Mouse (Mus musculus) lung, embryonic 14.5 days (tissue): Measurements from ENCODE around the gene Tlcd1. TPM values are rescaled to one million over a fixed set of nuclear protein-coding genes. Genes with fewer than 3 reads are reported as not detected.
"Not testable (repeated sequence)": the region's sequence is repeated elsewhere in the genome, so short reads cannot be mapped to it uniquely, and the experiment has no call there.

Source experiments
- ATAC-seq: fragments of 200-750 bp; cut with Nextera tagmentation; 2 replicates; pipeline ENCODE4 v1.8.0; 2017; ENCODE audit warnings: mild to moderate bottlenecking, moderate TSS enrichment, moderate library complexity; ENCODE audit not compliant: insufficient read depth
- DNase-seq: peaks from one replicate; pipeline ENCODE4 v3.0.0-alpha.2; 2015
- H3K27ac ChIP-seq: fragments of 300-500 bp; sonication (generic); 2 replicates; pipeline ENCODE4 v1.5.1; 2014; ENCODE audit warnings: low read depth, mild to moderate bottlenecking, moderate library complexity
- H3K27me3 ChIP-seq: fragments of 300-500 bp; sonication (generic); 2 replicates; pipeline ENCODE4 v1.6.1; 2014; ENCODE audit warnings: low read length, control low read depth; ENCODE audit not compliant: insufficient read depth
- H3K36me3 ChIP-seq: fragments of 300-500 bp; sonication (generic); 2 replicates; pipeline ENCODE4 v1.6.1; 2014; ENCODE audit warnings: control low read depth; ENCODE audit not compliant: insufficient read depth
- H3K4me1 ChIP-seq: fragments of 300-500 bp; sonication (generic); 2 replicates; pipeline ENCODE4 v1.6.1; 2014; ENCODE audit warnings: antibody characterized with exemption, control low read depth; ENCODE audit not compliant: insufficient read depth
- H3K4me2 ChIP-seq: fragments of 300-500 bp; sonication (generic); 2 replicates; pipeline ENCODE4 v1.6.1; 2014; ENCODE audit warnings: mild to moderate bottlenecking
- H3K4me3 ChIP-seq: fragments of 300-500 bp; sonication (generic); 2 replicates; pipeline ENCODE4 v1.5.1; 2014; ENCODE audit warnings: low read depth, low read length
- H3K9ac ChIP-seq: fragments of 300-500 bp; sonication (generic); 2 replicates; pipeline ENCODE4 v1.6.1; 2014
- H3K9me3 ChIP-seq: fragments of 300-500 bp; sonication (generic); 2 replicates; pipeline ENCODE4 v1.6.1; 2016; ENCODE audit warnings: low read depth, low read length, control low read depth
- CTCF ChIP-seq: IDR thresholded peaks from 2 replicates; pipeline ENCODE4 v1.5.1; 2016; ENCODE audit warnings: antibody characterized with exemption, low read depth
- WGBS: fragments of 180-500 bp; shearing (Covaris S2); extraction: QIAGEN DNeasy Blood & Tissue Kit; methylation state at CpG from one replicate; pipeline ENCODE4 v1.1.7; 2014; 5-methylcytosine and 5-hydroxymethylcytosine counted together
- polyA plus RNA-seq: library from polyadenylated mRNA; unstranded; fragments of >200 nt; fragmentation: Nextera tagmentation; extraction: Ambion mirVana; gene quantifications from 2 replicates; pipeline ENCODE4 v1.2.1, GENCODE M21; 2014

Tlcd1 gene
- 19.2 and 21.6 TPM in 2 replicates for polyA plus RNA-seq

DNA sequence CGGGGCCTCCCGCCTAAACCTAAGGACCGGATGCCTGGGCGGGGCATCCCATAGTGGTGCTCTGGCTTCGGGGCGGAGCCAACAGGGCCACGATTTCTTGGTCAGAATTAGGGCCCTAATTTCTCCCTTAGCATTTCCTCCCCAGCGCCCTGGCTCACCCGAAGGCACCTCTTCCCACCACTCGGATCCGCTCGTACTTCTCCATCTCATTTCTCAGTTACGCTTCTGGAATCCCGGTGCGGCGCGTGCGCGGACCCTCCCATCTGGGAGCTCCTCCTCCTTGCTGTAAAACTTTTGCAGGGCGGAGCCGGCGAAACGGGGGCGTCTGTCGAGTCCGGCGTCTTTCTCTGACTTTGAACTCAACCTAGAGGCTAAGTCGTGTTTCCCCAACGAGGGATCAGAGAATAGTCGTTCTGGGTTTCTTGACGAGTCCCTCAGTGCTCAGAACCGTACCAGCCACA is at the start of gene Tlcd1, which contains the start of gene Nek8:
TSS of gene Tlcd1 (plus strand) at position 310 of the 461 bp plus-strand sequence.
TSS of gene Nek8 (minus strand) at position 274 of the 461 bp plus-strand sequence.
- WGBS: under 1% methylated on average over 32 of the region's 32 CpGs
- Histone ChIP-seq H3K36me3 (peaks cover 21% of the 10 kb centered on the region), H3K4me1 (no peaks in the 10 kb centered on the region), H3K4me3 (peak within 1 kb of the TSS; percentile 59), H3K27ac (peak within 1 kb of the TSS; percentile 97), H3K27me3 (no peaks in the 10 kb centered on the region), H3K9me3 (no peaks in the 10 kb centered on the region), H3K4me2 (peak within 1 kb of the TSS; percentile 96), H3K9ac (peak within 1 kb of the TSS; percentile 51)
- ATAC-seq (peak; percentile 10; the same call in 1 of the 2 replicates), DNase-seq (peak; percentile 98)
- no peak for TF ChIP-seq CTCF

DNA sequence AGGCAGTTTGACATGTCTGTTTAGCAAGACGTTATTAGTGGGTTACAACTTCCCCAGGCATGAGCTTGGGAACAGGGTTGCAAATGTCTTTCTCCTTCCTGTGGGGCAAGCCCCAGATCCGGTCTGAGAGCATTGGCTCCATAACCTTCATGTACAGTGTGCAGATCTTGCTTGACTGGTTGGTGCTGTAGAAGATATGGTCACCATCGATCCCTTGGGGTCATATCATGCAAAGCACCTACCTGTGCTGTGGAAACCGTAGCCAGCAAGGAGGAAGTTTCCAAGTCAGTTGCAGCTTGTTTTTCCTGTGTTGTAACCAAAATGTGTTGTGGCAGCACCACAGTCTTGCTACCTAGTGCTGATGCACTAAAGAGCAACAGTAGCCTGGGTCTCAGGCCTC is 49.8 kb upstream of the Tlcd1 start:
- WGBS: 80% methylated on average over 4 of the region's 4 CpGs
- DNase-seq (no peak), ATAC-seq (no peak)
- no peak overlapping the region for H3K4me2 ChIP-seq
- H3K27ac ChIP-seq: no peak overlapping the region
- no peaks in the 10 kb centered on the region for H3K27me3 ChIP-seq
- TF ChIP-seq CTCF: no peak
- H3K4me1 ChIP-seq: no peaks in the 10 kb centered on the region
- peaks cover 4% of the 10 kb centered on the region; the same call in 1 of the 2 replicates for H3K36me3 ChIP-seq
- no peak overlapping the region for H3K4me3 ChIP-seq
- no peak overlapping the region for H3K9ac ChIP-seq
- no peaks in the 10 kb centered on the region for H3K9me3 ChIP-seq

- TF ChIP-seq CTCF: no peak
- Histone ChIP-seq H3K4me1 (no peaks in the 10 kb centered on the region), H3K4me3 (no peak overlapping the region), H3K36me3 (peaks cover 4% of the 10 kb centered on the region; the same call in 1 of the 2 replicates), H3K9me3 (no peaks in the 10 kb centered on the region), H3K27ac (no peak overlapping the region), H3K9ac (no peak overlapping the region), H3K27me3 (no peaks in the 10 kb centered on the region), H3K4me2 (no peak overlapping the region)
- no peak for DNase-seq
- 78% methylated on average over 8 of the region's 8 CpGs for WGBS
- no peak for ATAC-seq
These were observed 47.1 kb upstream of the Tlcd1 start for GRCm38 (mm10) chr11:78129458-78129857.

DNA sequence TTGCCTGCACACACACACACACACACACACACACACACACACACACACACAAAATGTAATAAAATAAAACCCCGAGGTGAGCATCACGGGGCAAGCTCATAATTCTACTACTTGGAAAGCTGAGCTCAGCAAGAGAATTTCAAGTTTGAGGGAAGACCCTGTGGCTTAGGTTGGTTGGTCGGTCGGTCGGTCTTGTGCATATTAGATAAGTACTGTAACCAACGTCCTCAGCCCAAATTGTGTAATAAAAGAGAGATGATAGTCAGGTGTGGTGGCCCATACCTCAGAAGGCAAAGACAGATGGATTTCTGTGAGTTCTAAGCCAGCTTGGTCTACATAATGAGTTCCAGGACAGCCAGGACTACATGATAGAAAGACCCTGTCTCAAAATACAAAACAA is 42.6 kb upstream of the Tlcd1 start:
- Histone ChIP-seq H3K9ac (no peak overlapping the region), H3K4me2 (no peak overlapping the region), H3K27ac (no peak overlapping the region), H3K4me1 (no peaks in the 10 kb centered on the region), H3K36me3 (peaks cover 4% of the 10 kb centered on the region; the same call in 1 of the 2 replicates), H3K27me3 (no peaks in the 10 kb centered on the region), H3K4me3 (no peak overlapping the region), H3K9me3 (no peaks in the 10 kb centered on the region)
- ATAC-seq (no peak), DNase-seq (no peak)
- WGBS: 89% methylated on average over 6 of the region's 6 CpGs
- no peak for TF ChIP-seq CTCF

GRCm38 (mm10) chr11:78134344-78134743 is 42.2 kb upstream of the Tlcd1 start:
- no peak for TF ChIP-seq CTCF
- H3K27ac ChIP-seq: no peak overlapping the region
- WGBS: 77% methylated on average over 3 of the region's 3 CpGs
- no peaks in the 10 kb centered on the region for H3K4me1 ChIP-seq
- peaks cover 4% of the 10 kb centered on the region; the same call in 1 of the 2 replicates for H3K36me3 ChIP-seq
- H3K9me3 ChIP-seq: no peaks in the 10 kb centered on the region
- no peak overlapping the region for H3K4me3 ChIP-seq
- ATAC-seq: no peak
- no peaks in the 10 kb centered on the region for H3K27me3 ChIP-seq
- no peak for DNase-seq
- H3K4me2 ChIP-seq: no peak overlapping the region
- no peak overlapping the region for H3K9ac ChIP-seq

- WGBS: 78% methylated on average over 7 of the region's 7 CpGs
- H3K27me3 ChIP-seq, ATAC-seq: not testable (repeated sequence)
These were observed 41.2 kb upstream of the Tlcd1 start for GRCm38 (mm10) chr11:78135314-78135713.

GRCm38 (mm10) chr11:78136132-78136531 is 40.4 kb upstream of the Tlcd1 start:
- Histone ChIP-seq H3K4me2 (no peak overlapping the region), H3K4me3 (no peak overlapping the region), H3K27ac (no peak overlapping the region), H3K36me3 (peaks cover 4% of the 10 kb centered on the region; the same call in 1 of the 2 replicates), H3K9ac (no peak overlapping the region), H3K27me3 (no peaks in the 10 kb centered on the region), H3K9me3 (no peaks in the 10 kb centered on the region), H3K4me1 (no peaks in the 10 kb centered on the region)
- no peak for ATAC-seq
- no peak for DNase-seq
- WGBS: 79% methylated on average over 1 of the region's 1 CpGs
- TF ChIP-seq CTCF: no peak

More at GRCm38 (mm10) chr11:78135314-78135713, 41.2 kb upstream of the Tlcd1 start:
- H3K4me1 ChIP-seq, H3K27ac ChIP-seq, H3K36me3 ChIP-seq, H3K9ac ChIP-seq, DNase-seq, H3K9me3 ChIP-seq, H3K4me3 ChIP-seq, H3K4me2 ChIP-seq: not testable (repeated sequence)

DNA sequence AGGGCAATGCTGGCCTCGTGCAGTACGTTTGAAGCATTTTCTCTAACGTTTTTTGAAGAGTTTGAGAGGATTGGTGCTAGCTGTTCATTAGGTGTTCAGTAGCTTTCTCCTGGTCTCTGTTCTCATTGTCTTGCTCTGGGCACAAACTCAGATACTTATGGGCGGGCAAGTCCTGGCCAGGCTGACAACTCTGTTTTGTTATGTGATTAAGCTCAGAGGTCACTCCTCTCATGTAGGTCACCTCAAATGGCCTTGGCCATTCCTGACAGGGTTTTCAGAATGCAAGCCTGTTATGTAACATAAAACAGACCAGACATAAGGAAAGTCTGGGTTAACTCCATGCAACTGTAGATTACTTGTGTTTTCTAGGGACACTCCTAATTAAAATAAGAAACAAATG is 38.9 kb upstream of the Tlcd1 start:
- Histone ChIP-seq H3K9ac (no peak overlapping the region), H3K36me3 (no peaks in the 10 kb centered on the region), H3K9me3 (no peaks in the 10 kb centered on the region), H3K27me3 (no peaks in the 10 kb centered on the region), H3K4me1 (no peaks in the 10 kb centered on the region), H3K4me3 (no peak overlapping the region), H3K4me2 (no peak overlapping the region), H3K27ac (no peak overlapping the region)
- WGBS: 84% methylated on average over 4 of the region's 4 CpGs
- no peak for DNase-seq
- no peak for TF ChIP-seq CTCF
- no peak for ATAC-seq
